Mouse (Mus musculus) C2C12 (cell line): Measurements from ENCODE around the gene Fam196b. TPM values are rescaled to one million over a fixed set of nuclear protein-coding genes. Genes with fewer than 3 reads are reported as not detected.

Experiments
- H3K27me3 ChIP-seq: one replicate; pipeline ENCODE4 v1.6.1; 2011; ENCODE audit not compliant: control insufficient read depth, insufficient read depth, insufficient read length
- H3K36me3 ChIP-seq: one replicate; pipeline ENCODE4 v1.6.1; 2011; ENCODE audit not compliant: control insufficient read depth, insufficient read depth
- H3K4me3 ChIP-seq: one replicate; pipeline ENCODE4 v1.5.1; 2011; ENCODE audit warnings: mild to moderate bottlenecking, control low read depth; ENCODE audit not compliant: poor library complexity, insufficient read depth, severe bottlenecking
- H3K79me2 ChIP-seq: one replicate; pipeline ENCODE4 v1.6.1; 2011; ENCODE audit not compliant: control insufficient read depth, insufficient read depth
- H3K79me3 ChIP-seq: one replicate; pipeline ENCODE4 v1.6.1; 2011; ENCODE audit warnings: low read depth, control low read depth
- H3ac ChIP-seq: one replicate; pipeline ENCODE3; 2011; ENCODE audit warnings: low read depth; ENCODE audit not compliant: control insufficient read depth, insufficient read length
- CEBPB ChIP-seq: IDR thresholded peaks from one replicate; pipeline ENCODE4 v1.6.1; 2011; ENCODE audit warnings: low read depth, mild to moderate bottlenecking, control low read depth, moderate library complexity
- CTCF ChIP-seq: IDR thresholded peaks from one replicate; pipeline ENCODE4 v1.5.1; 2011; ENCODE audit not compliant: control insufficient read depth, insufficient read depth, insufficient read length
- FOSL1 ChIP-seq: IDR thresholded peaks from one replicate; pipeline ENCODE4 v1.8.0; 2011; ENCODE audit warnings: mild to moderate bottlenecking, low read length; ENCODE audit not compliant: poor library complexity, insufficient read depth, severe bottlenecking
- MAX ChIP-seq: IDR thresholded peaks from one replicate; pipeline ENCODE4 v1.6.1; 2011; ENCODE audit warnings: mild to moderate bottlenecking, control low read depth
- MYOD1 ChIP-seq: IDR thresholded peaks from one replicate; pipeline ENCODE4 v1.6.1; 2011; ENCODE audit warnings: low read depth; ENCODE audit not compliant: control insufficient read depth, insufficient read length
- MYOG ChIP-seq: IDR thresholded peaks from one replicate; pipeline ENCODE4 v1.6.1; 2011; ENCODE audit not compliant: control insufficient read depth, insufficient read length; ENCODE audit errors: extremely low read depth
- USF1 ChIP-seq: IDR thresholded peaks from one replicate; pipeline ENCODE4 v1.6.1; 2011; ENCODE audit warnings: low read depth, mild to moderate bottlenecking, control low read depth, moderate library complexity
- polyA plus RNA-seq: library from polyadenylated mRNA; unstranded; fragments of >200 nt; fragmentation: generic; extraction: Trizol; gene quantifications from one replicate; pipeline ENCODE4 v1.2.1, GENCODE M21; 2012; ENCODE audit warnings: missing spikeins

The Fam196b gene
- polyA plus RNA-seq, 1 experiment, result not detected

- Histone ChIP-seq H3K79me3 (no peaks in the 10 kb centered on the region), H3K36me3 (no peaks in the 10 kb centered on the region), H3K4me3 (no peak overlapping the region), H3K79me2 (no peaks in the 10 kb centered on the region), H3K27me3 (no peaks in the 10 kb centered on the region), H3ac (no peak overlapping the region)
- no peak for TF ChIP-seq FOSL1
- TF ChIP-seq MYOG, result no peak
- TF ChIP-seq USF1, result no peak
- TF ChIP-seq MYOD1, result no peak
- no peak for TF ChIP-seq CEBPB
- TF ChIP-seq MAX, result no peak
- TF ChIP-seq CTCF, result no peak
These were observed 40.8 kb downstream of the Fam196b start for GRCm38 (mm10) chr11:34355406-34355805.

- TF ChIP-seq CEBPB, result no peak
- TF ChIP-seq FOSL1, result no peak
- TF ChIP-seq MYOG, result no peak
- no peak for TF ChIP-seq MAX
- no peak for TF ChIP-seq MYOD1
- no peak for TF ChIP-seq CTCF
- no peak for TF ChIP-seq USF1
- no peak overlapping the region for H3K4me3 ChIP-seq
- no peaks in the 10 kb centered on the region for H3K36me3 ChIP-seq
- no peak overlapping the region for H3ac ChIP-seq
- no peaks in the 10 kb centered on the region for H3K79me2 ChIP-seq
- no peaks in the 10 kb centered on the region for H3K79me3 ChIP-seq
- H3K27me3 ChIP-seq, result no peaks in the 10 kb centered on the region
These were observed 41.5 kb downstream of the Fam196b start for GRCm38 (mm10) chr11:34356109-34356508.

GRCm38 (mm10) chr11:34372224-34372623 is 57.6 kb downstream of the Fam196b start:
- Histone ChIP-seq H3ac (no peak overlapping the region), H3K36me3 (no peaks in the 10 kb centered on the region), H3K27me3 (no peaks in the 10 kb centered on the region), H3K79me2 (no peaks in the 10 kb centered on the region), H3K4me3 (no peak overlapping the region), H3K79me3 (no peaks in the 10 kb centered on the region)
- no peak for TF ChIP-seq CTCF
- TF ChIP-seq MYOG, result no peak
- no peak for TF ChIP-seq MYOD1

GRCm38 (mm10) chr11:34375557-34375956 is 60.9 kb downstream of the Fam196b start:
- Histone ChIP-seq H3K79me3 (no peaks in the 10 kb centered on the region), H3ac (no peak overlapping the region), H3K36me3 (no peaks in the 10 kb centered on the region), H3K79me2 (no peaks in the 10 kb centered on the region), H3K27me3 (no peaks in the 10 kb centered on the region), H3K4me3 (no peak overlapping the region)
- no peak for TF ChIP-seq MAX

GRCm38 (mm10) chr11:34377649-34378048 is 63.0 kb downstream of the Fam196b start:
- no peak overlapping the region for H3ac ChIP-seq
- H3K79me3 ChIP-seq, result no peaks in the 10 kb centered on the region
- no peaks in the 10 kb centered on the region for H3K36me3 ChIP-seq
- H3K4me3 ChIP-seq, result no peak overlapping the region
- H3K27me3 ChIP-seq, result no peaks in the 10 kb centered on the region
- no peaks in the 10 kb centered on the region for H3K79me2 ChIP-seq
- no peak for TF ChIP-seq FOSL1
- no peak for TF ChIP-seq MYOG
- no peak for TF ChIP-seq CTCF
- TF ChIP-seq MAX, result no peak
- TF ChIP-seq CEBPB, result no peak
- no peak for TF ChIP-seq MYOD1
- no peak for TF ChIP-seq USF1

GRCm38 (mm10) chr11:34383501-34383900 is 68.9 kb downstream of the Fam196b start:
- TF ChIP-seq MYOD1, result no peak
- no peak for TF ChIP-seq FOSL1
- TF ChIP-seq MYOG, result no peak
- TF ChIP-seq CTCF, result no peak
- TF ChIP-seq USF1, result no peak
- no peak for TF ChIP-seq MAX
- TF ChIP-seq CEBPB, result no peak
- no peaks in the 10 kb centered on the region for H3K79me3 ChIP-seq
- H3K36me3 ChIP-seq, result no peaks in the 10 kb centered on the region
- no peak overlapping the region for H3K4me3 ChIP-seq
- no peaks in the 10 kb centered on the region for H3K27me3 ChIP-seq
- H3ac ChIP-seq, result no peak overlapping the region
- no peaks in the 10 kb centered on the region for H3K79me2 ChIP-seq

- TF ChIP-seq FOSL1 (no peak), MAX (no peak), MYOD1 (no peak), CEBPB (no peak), MYOG (no peak), CTCF (no peak), USF1 (no peak)
- Histone ChIP-seq H3K4me3 (no peak overlapping the region), H3K36me3 (no peaks in the 10 kb centered on the region), H3ac (no peak overlapping the region), H3K79me3 (no peaks in the 10 kb centered on the region), H3K27me3 (no peaks in the 10 kb centered on the region), H3K79me2 (no peaks in the 10 kb centered on the region)
These were observed 69.6 kb downstream of the Fam196b start for GRCm38 (mm10) chr11:34384178-34384577.
